Mouse (Mus musculus) MEL (cell line): Measurements from ENCODE around the gene Ern1. TPM values are rescaled to one million over a fixed set of nuclear protein-coding genes. Genes with fewer than 3 reads are reported as not detected.

Source experiments
- DNase-seq: peaks from one replicate; pipeline ENCODE4 v3.0.0; 2011; ENCODE audit warnings: low read depth, low spot score
- H3K27ac ChIP-seq: 2 replicates; pipeline ENCODE4 v1.5.1; 2012; ENCODE audit warnings: low read depth, mild to moderate bottlenecking, control low read depth, low read length, moderate library complexity; ENCODE audit not compliant: control insufficient read depth
- H3K27me3 ChIP-seq, 2 experiments: fragments of 150-350 bp in 1 of 2; sonication (generic) in 1 of 2; 2 replicates each; pipeline ENCODE4 v1.6.1; 2012; ENCODE audit warnings: low read length in 2 of 2, mild to moderate bottlenecking in 2 of 2, improper control_type of control experiment in 1 of 2, moderate library complexity in 1 of 2; ENCODE audit not compliant: insufficient read depth in 2 of 2, control insufficient read depth in 1 of 2
- H3K36me3 ChIP-seq, 2 experiments: 2 replicates each; pipeline ENCODE4 v1.6.1; 2012 to 2014; ENCODE audit warnings: low read length in 2 of 2, improper control_type of control experiment in 1 of 2, inconsistent platforms in 1 of 2, mild to moderate bottlenecking in 1 of 2; ENCODE audit not compliant: insufficient read depth in 2 of 2, control insufficient read depth in 1 of 2
- H3K4me1 ChIP-seq, 2 experiments: fragments of 150-350 bp in 1 of 2; sonication (generic) in 1 of 2; 2 replicates each; pipeline ENCODE4 v1.6.1; 2012; ENCODE audit warnings: low read length in 2 of 2, improper control_type of control experiment in 1 of 2, mild to moderate bottlenecking in 1 of 2; ENCODE audit not compliant: insufficient read depth in 2 of 2, control insufficient read depth in 1 of 2
- H3K4me3 ChIP-seq, 2 experiments: fragments of 150-350 bp in 1 of 2; sonication (generic) in 1 of 2; 2 replicates each; pipeline ENCODE4 v1.5.1; 2012; ENCODE audit warnings: low read depth in 2 of 2, low read length in 2 of 2, mild to moderate bottlenecking in 2 of 2, moderate library complexity in 2 of 2, control low read depth in 1 of 2, improper control_type of control experiment in 1 of 2; ENCODE audit not compliant: control insufficient read depth in 1 of 2, insufficient read depth in 1 of 2
- H3K79me2 ChIP-seq: 2 replicates; pipeline ENCODE4 v1.6.1; 2012; ENCODE audit warnings: mild to moderate bottlenecking, low read length, moderate library complexity; ENCODE audit not compliant: control insufficient read depth, poor library complexity, insufficient read depth
- H3K9ac ChIP-seq: 2 replicates; pipeline ENCODE4 v1.6.1; 2012; ENCODE audit warnings: low read depth, mild to moderate bottlenecking, control low read depth, low read length, moderate library complexity; ENCODE audit not compliant: control insufficient read depth, poor library complexity, severe bottlenecking
- H3K9me3 ChIP-seq: fragments of 150-350 bp; sonication (generic); replicated peaks from 2 replicates; pipeline ENCODE4 v1.6.1; 2012; ENCODE audit warnings: mild to moderate bottlenecking, low read length, improper control_type of control experiment, moderate library complexity; ENCODE audit not compliant: insufficient read depth
- BHLHE40 ChIP-seq: IDR thresholded peaks from 2 replicates; pipeline ENCODE4 v1.6.1; 2012; ENCODE audit warnings: low read depth, mild to moderate bottlenecking, inconsistent platforms, low read length, improper control_type of control experiment, borderline replicate concordance
- CHD2 ChIP-seq: IDR thresholded peaks from 2 replicates; pipeline ENCODE4 v1.6.1; 2011; ENCODE audit warnings: low read length, improper control_type of control experiment
- ELF1 ChIP-seq: IDR thresholded peaks from 2 replicates; pipeline ENCODE4 v1.6.1; 2014; ENCODE audit warnings: low read depth, mild to moderate bottlenecking, inconsistent platforms, low read length, improper control_type of control experiment, moderate library complexity
- GATA1 ChIP-seq: IDR thresholded peaks from 2 replicates; pipeline ENCODE4 v1.6.1; 2011; ENCODE audit warnings: low read depth, low read length, improper control_type of control experiment
- JUND ChIP-seq: IDR thresholded peaks from 2 replicates; pipeline ENCODE4 v1.6.1; 2011; ENCODE audit warnings: low read depth, mild to moderate bottlenecking, improper control_type of control experiment, low read length
- KAT2A ChIP-seq: conservative IDR thresholded peaks from 2 replicates; pipeline ENCODE4 v1.6.1; 2012; ENCODE audit warnings: low read depth, low read length, improper control_type of control experiment, inconsistent platforms
- MAFK ChIP-seq: IDR thresholded peaks from 2 replicates; pipeline ENCODE4 v1.6.1; 2011; ENCODE audit warnings: low read depth, mild to moderate bottlenecking, low read length, improper control_type of control experiment, borderline replicate concordance
- MXI1 ChIP-seq: IDR thresholded peaks from 2 replicates; pipeline ENCODE4 v1.6.1; 2011; ENCODE audit warnings: mild to moderate bottlenecking, low read depth, low read length, improper control_type of control experiment
- MYB ChIP-seq: IDR thresholded peaks from 2 replicates; pipeline ENCODE4 v1.6.1; 2011; ENCODE audit warnings: mild to moderate bottlenecking, low read depth, low read length, improper control_type of control experiment
- MYC ChIP-seq: IDR thresholded peaks from 2 replicates; pipeline ENCODE4 v1.6.1; 2011; ENCODE audit warnings: low read depth, mild to moderate bottlenecking, low read length, improper control_type of control experiment, moderate library complexity
- NELFE ChIP-seq: IDR thresholded peaks from 2 replicates; pipeline ENCODE4 v1.6.1; 2011; ENCODE audit warnings: low read depth, low read length, improper control_type of control experiment
- NRF1 ChIP-seq: IDR thresholded peaks from 2 replicates; pipeline ENCODE4 v1.6.1; 2014; ENCODE audit warnings: low read depth, mild to moderate bottlenecking, inconsistent platforms, low read length, improper control_type of control experiment, moderate library complexity; ENCODE audit not compliant: poor library complexity, insufficient read depth, severe bottlenecking
- POLR2AphosphoS5 ChIP-seq: IDR thresholded peaks from 2 replicates; pipeline ENCODE4 v1.6.1; 2012; ENCODE audit warnings: low read depth, borderline replicate concordance, mild to moderate bottlenecking, inconsistent platforms, low read length, moderate library complexity, mixed read lengths
- SIN3A ChIP-seq: IDR thresholded peaks from 2 replicates; pipeline ENCODE4 v1.6.1; 2012; ENCODE audit warnings: low read length, improper control_type of control experiment, inconsistent platforms
- TAL1 ChIP-seq: IDR thresholded peaks from 2 replicates; pipeline ENCODE4 v1.6.1; 2012; ENCODE audit warnings: mild to moderate bottlenecking, inconsistent platforms, low read length, moderate library complexity, mixed read lengths
- TBP ChIP-seq: IDR thresholded peaks from 2 replicates; pipeline ENCODE4 v1.8.0; 2011; ENCODE audit warnings: low read depth, low read length, improper control_type of control experiment
- TCF12 ChIP-seq: IDR thresholded peaks from 2 replicates; pipeline ENCODE4 v1.6.1; 2014; ENCODE audit warnings: low read depth, mild to moderate bottlenecking, inconsistent platforms, low read length, improper control_type of control experiment, moderate library complexity
- UBTF ChIP-seq: IDR thresholded peaks from 2 replicates; pipeline ENCODE4 v1.6.1; 2012; ENCODE audit warnings: low read depth, mild to moderate bottlenecking, inconsistent platforms, low read length, improper control_type of control experiment, moderate library complexity, borderline replicate concordance; ENCODE audit not compliant: insufficient read depth
- USF1 ChIP-seq: IDR thresholded peaks from 2 replicates; pipeline ENCODE4 v1.6.1; 2014; ENCODE audit warnings: low read depth, mild to moderate bottlenecking, inconsistent platforms, low read length, improper control_type of control experiment, moderate library complexity
- USF2 ChIP-seq, 2 experiments: IDR thresholded peaks; 2 replicates each; pipeline ENCODE4 v1.6.1; 2011 to 2012; ENCODE audit warnings: improper control_type of control experiment in 2 of 2, low read length in 2 of 2, borderline replicate concordance in 1 of 2, inconsistent platforms in 1 of 2, low read depth in 1 of 2, mild to moderate bottlenecking in 1 of 2; ENCODE audit not compliant: insufficient read depth in 1 of 2
- ZKSCAN1 ChIP-seq: IDR thresholded peaks from 2 replicates; pipeline ENCODE4 v1.6.1; 2012; ENCODE audit warnings: low read depth, mild to moderate bottlenecking, inconsistent platforms, low read length, improper control_type of control experiment, moderate library complexity
- ZMIZ1 ChIP-seq: IDR thresholded peaks from 2 replicates; pipeline ENCODE4 v1.6.1; 2012; ENCODE audit warnings: low read depth, mild to moderate bottlenecking, inconsistent platforms, low read length, improper control_type of control experiment, moderate library complexity
- ZNF384 ChIP-seq: IDR thresholded peaks from 2 replicates; pipeline ENCODE4 v1.6.1; 2012; ENCODE audit warnings: low read depth, mild to moderate bottlenecking, inconsistent platforms, low read length, improper control_type of control experiment
- polyA plus RNA-seq, 2 experiments: library from polyadenylated mRNA; stranded (reverse) in 1 of 2; unstranded in 1 of 2; fragments of >175 nt in 1 of 2; fragments of >200 nt in 1 of 2; gene quantifications; 2 replicates each; pipeline versions ENCODE4 v1.2.1 to v1.2.4; 2012; ENCODE audit warnings: low replicate concordance in 2 of 2, low read depth in 1 of 2; ENCODE audit not compliant: insufficient read length in 2 of 2, insufficient read depth in 1 of 2, missing spikeins in 1 of 2
- total RNA-seq: library from RNA; depleted of rRNA; stranded (reverse); fragments of 300-350 nt; gene quantifications from 2 replicates; pipeline ENCODE4 v1.2.3, GENCODE M21; 2012

Gene Ern1
- total and polyA plus RNA-seq, 3 experiments, result 4.3 to 5.7 TPM; not detected in 1

- no peak for DNase-seq
- Histone ChIP-seq H3K9me3 (no peaks in the 10 kb centered on the region), H3K4me3 (no peak overlapping the region), H3K27ac (no peak overlapping the region), H3K4me1 (no peaks in the 10 kb centered on the region), H3K79me2 (no peaks in the 10 kb centered on the region), H3K36me3 (peaks cover 0 to 5% of the 10 kb centered on the region in 2 experiments; a peak in 1 of 4 replicates), H3K27me3 (no peaks in the 10 kb centered on the region), H3K9ac (no peak overlapping the region)
- TF ChIP-seq UBTF (no peak), ZKSCAN1 (no peak), ZNF384 (no peak), MYB (no peak), POLR2AphosphoS5 (no peak), SIN3A (no peak), MYC (no peak), NRF1 (no peak), ZMIZ1 (no peak), GATA1 (no peak), MAFK (no peak), MXI1 (no peak), KAT2A (no peak), JUND (no peak), TCF12 (no peak), ELF1 (no peak), CHD2 (no peak)
Measured at GRCm38 (mm10) chr11:106532248-106532790, 44.7 kb upstream of the Ern1 start.

- no peak for TF ChIP-seq USF2 (IDR thresholded peaks at IDR 0.05; ENCODE audit: borderline replicate concordance in 1 of 2, insufficient read depth in 1 of 2, low read depth in 1 of 2, low read length in 2 of 2)
- no peak for TF ChIP-seq MYC
- TF ChIP-seq NELFE, result no peak
- no peak for TF ChIP-seq USF1
- TF ChIP-seq TBP, result no peak
- TF ChIP-seq KAT2A, result no peak
- TF ChIP-seq POLR2AphosphoS5, result no peak
- TF ChIP-seq CHD2, result no peak
- no peak for TF ChIP-seq TAL1
- TF ChIP-seq ZMIZ1, result no peak
- TF ChIP-seq BHLHE40, result no peak
- H3K36me3 ChIP-seq, result peaks cover 0 to 8% of the 10 kb centered on the region in 2 experiments; a peak in 1 of 4 replicates
Measured at GRCm38 (mm10) chr11:106529786-106530185, 42.1 kb upstream of the Ern1 start.

More at GRCm38 (mm10) chr11:106529786-106530185, 42.1 kb upstream of the Ern1 start:
- no peak overlapping the region for H3K4me3 ChIP-seq
- DNase-seq, result no peak
- no peaks in the 10 kb centered on the region for H3K79me2 ChIP-seq
- no peaks in the 10 kb centered on the region for H3K27me3 ChIP-seq
- no peaks in the 10 kb centered on the region for H3K4me1 ChIP-seq
- H3K27ac ChIP-seq, result no peak overlapping the region
- H3K9ac ChIP-seq, result no peak overlapping the region
- no peaks in the 10 kb centered on the region for H3K9me3 ChIP-seq
